Mouse (Mus musculus): Measurements from ENCODE around the gene Cinp. TPM values are rescaled to one million over a fixed set of nuclear protein-coding genes. Genes with fewer than 3 reads are reported as not detected.
"Not testable (repeated sequence)": the region's sequence is repeated elsewhere in the genome, so short reads cannot be mapped to it uniquely, and the experiment has no call there.

Gene Cinp
- polyA plus RNA-seq, 1 experiment from 2014 or later, result 87.1 TPM

GRCm38 (mm10) chr12:110865989-110866388, 23.0 kb downstream of the Cinp start:
- Histone ChIP-seq H3K27me3 (replicated peaks; ENCODE audit: control insufficient read depth, insufficient read depth, low read length) (no peaks in the 10 kb centered on the region), H3K9ac (replicated peaks; ENCODE audit: low read depth, low read length) (no peak overlapping the region), H3K27ac (ENCODE audit: low read length) (no peak overlapping the region), H3K4me1 (replicated peaks; ENCODE audit: control insufficient read depth, insufficient read depth, low read length) (no peaks in the 10 kb centered on the region), H3K4me2 (ENCODE audit: low read length) (no peak overlapping the region), H3K36me3 (ENCODE audit: control insufficient read depth, insufficient read depth) (peaks cover 13% of the 10 kb centered on the region; the same call in 1 of the 2 replicates), H3K4me3 (replicated peaks; ENCODE audit: low read length) (no peak overlapping the region), H3K9me3 (ENCODE audit: control insufficient read depth, low read length) (no peaks in the 10 kb centered on the region)
- ATAC-seq, result no peak
- 73% methylated on average over 10 of the region's 10 CpGs for WGBS

- WGBS, result 38% methylated on average over 6 of the region's 6 CpGs
- no peak overlapping the region for H3K4me2 ChIP-seq (ENCODE audit: low read length)
- H3K9me3 ChIP-seq (ENCODE audit: control insufficient read depth, low read length), result no peaks in the 10 kb centered on the region
- H3K9ac ChIP-seq (replicated peaks; ENCODE audit: low read depth, low read length), result no peak overlapping the region
- ATAC-seq, result no peak
- no peak overlapping the region for H3K4me3 ChIP-seq (replicated peaks; ENCODE audit: low read length)
- H3K27me3 ChIP-seq (replicated peaks; ENCODE audit: control insufficient read depth, insufficient read depth, low read length), result no peaks in the 10 kb centered on the region
- no peak overlapping the region for H3K27ac ChIP-seq (ENCODE audit: low read length)
- peaks cover 12% of the 10 kb centered on the region; the same call in 1 of the 2 replicates for H3K36me3 ChIP-seq (ENCODE audit: control insufficient read depth, insufficient read depth)
- H3K4me1 ChIP-seq (replicated peaks; ENCODE audit: control insufficient read depth, insufficient read depth, low read length), result no peaks in the 10 kb centered on the region
Measured at GRCm38 (mm10) chr12:110865571-110865970, 23.4 kb downstream of the Cinp start.

- H3K4me2 ChIP-seq (ENCODE audit: low read length), result no peak overlapping the region
- H3K36me3 ChIP-seq (ENCODE audit: control insufficient read depth, insufficient read depth), result peaks cover 12% of the 10 kb centered on the region; the same call in 1 of the 2 replicates
- H3K27ac ChIP-seq (ENCODE audit: low read length), result no peak overlapping the region
- no peak for ATAC-seq
- no peaks in the 10 kb centered on the region for H3K27me3 ChIP-seq (replicated peaks; ENCODE audit: control insufficient read depth, insufficient read depth, low read length)
- H3K4me1 ChIP-seq (replicated peaks; ENCODE audit: control insufficient read depth, insufficient read depth, low read length), result no peaks in the 10 kb centered on the region
- no peak overlapping the region for H3K4me3 ChIP-seq (replicated peaks; ENCODE audit: low read length)
- H3K9ac ChIP-seq (replicated peaks; ENCODE audit: low read depth, low read length), result no peak overlapping the region
- WGBS, result 95% methylated on average over 6 of the region's 6 CpGs
- H3K9me3 ChIP-seq (ENCODE audit: control insufficient read depth, low read length), result no peaks in the 10 kb centered on the region
Measured at GRCm38 (mm10) chr12:110864008-110864407, 24.9 kb downstream of the Cinp start.

GRCm38 (mm10) chr12:110861256-110861655, 27.7 kb downstream of the Cinp start:
- Histone ChIP-seq H3K4me2 (ENCODE audit: low read length) (no peak overlapping the region), H3K4me3 (replicated peaks; ENCODE audit: low read length) (no peak overlapping the region), H3K27ac (ENCODE audit: low read length) (no peak overlapping the region), H3K36me3 (ENCODE audit: control insufficient read depth, insufficient read depth) (peaks cover 2% of the 10 kb centered on the region; the same call in 1 of the 2 replicates), H3K27me3 (replicated peaks; ENCODE audit: control insufficient read depth, insufficient read depth, low read length) (no peaks in the 10 kb centered on the region), H3K9me3 (ENCODE audit: control insufficient read depth, low read length) (no peaks in the 10 kb centered on the region), H3K9ac (replicated peaks; ENCODE audit: low read depth, low read length) (no peak overlapping the region), H3K4me1 (replicated peaks; ENCODE audit: control insufficient read depth, insufficient read depth, low read length) (no peaks in the 10 kb centered on the region)
- 61% methylated on average over 7 of the region's 7 CpGs for WGBS
- ATAC-seq, result no peak

- Histone ChIP-seq H3K9ac (replicated peaks; ENCODE audit: low read depth, low read length) (no peak overlapping the region), H3K36me3 (ENCODE audit: control insufficient read depth, insufficient read depth) (peaks cover 7% of the 10 kb centered on the region), H3K4me3 (replicated peaks; ENCODE audit: low read length) (no peak overlapping the region), H3K9me3 (ENCODE audit: control insufficient read depth, low read length) (no peaks in the 10 kb centered on the region), H3K4me1 (replicated peaks; ENCODE audit: control insufficient read depth, insufficient read depth, low read length) (no peaks in the 10 kb centered on the region), H3K27ac (ENCODE audit: low read length) (no peak overlapping the region), H3K27me3 (replicated peaks; ENCODE audit: control insufficient read depth, insufficient read depth, low read length) (no peaks in the 10 kb centered on the region), H3K4me2 (ENCODE audit: low read length) (no peak overlapping the region)
- no peak for ATAC-seq
Measured at GRCm38 (mm10) chr12:110860293-110860692, 28.7 kb downstream of the Cinp start.

GRCm38 (mm10) chr12:110858681-110859080, 30.3 kb downstream of the Cinp start:
- H3K9me3 ChIP-seq (ENCODE audit: control insufficient read depth, low read length); H3K4me2 ChIP-seq (ENCODE audit: low read length); H3K36me3 ChIP-seq (ENCODE audit: control insufficient read depth, insufficient read depth); H3K4me3 ChIP-seq (replicated peaks; ENCODE audit: low read length); H3K9ac ChIP-seq (replicated peaks; ENCODE audit: low read depth, low read length); ATAC-seq; H3K4me1 ChIP-seq (replicated peaks; ENCODE audit: control insufficient read depth, insufficient read depth, low read length); H3K27ac ChIP-seq (ENCODE audit: low read length); H3K27me3 ChIP-seq (replicated peaks; ENCODE audit: control insufficient read depth, insufficient read depth, low read length): not testable (repeated sequence)
- 95% methylated on average over 15 of the region's 15 CpGs for WGBS

GRCm38 (mm10) chr12:110857196-110857595, 31.7 kb downstream of the Cinp start:
- H3K36me3 ChIP-seq (ENCODE audit: control insufficient read depth, insufficient read depth), result peaks cover 7% of the 10 kb centered on the region
- no peak overlapping the region for H3K9ac ChIP-seq (replicated peaks; ENCODE audit: low read depth, low read length)
- no peaks in the 10 kb centered on the region for H3K27me3 ChIP-seq (replicated peaks; ENCODE audit: control insufficient read depth, insufficient read depth, low read length)
- H3K27ac ChIP-seq (ENCODE audit: low read length), result no peak overlapping the region
- H3K4me1 ChIP-seq (replicated peaks; ENCODE audit: control insufficient read depth, insufficient read depth, low read length), result no peaks in the 10 kb centered on the region
- H3K4me2 ChIP-seq (ENCODE audit: low read length), result no peak overlapping the region
- 83% methylated on average over 7 of the region's 7 CpGs for WGBS
- no peak for ATAC-seq
- no peaks in the 10 kb centered on the region for H3K9me3 ChIP-seq (ENCODE audit: control insufficient read depth, low read length)
- H3K4me3 ChIP-seq (replicated peaks; ENCODE audit: low read length), result no peak overlapping the region

- H3K27me3 ChIP-seq (replicated peaks; ENCODE audit: control insufficient read depth, insufficient read depth, low read length), result no peaks in the 10 kb centered on the region
- peaks cover 9% of the 10 kb centered on the region for H3K4me1 ChIP-seq (replicated peaks; ENCODE audit: control insufficient read depth, insufficient read depth, low read length)
- 89% methylated on average over 32 of the region's 32 CpGs for WGBS
- H3K4me2 ChIP-seq (ENCODE audit: low read length), result no peak overlapping the region
- no peak overlapping the region for H3K27ac ChIP-seq (ENCODE audit: low read length)
- no peak for ATAC-seq
- H3K9me3 ChIP-seq (ENCODE audit: control insufficient read depth, low read length), result no peaks in the 10 kb centered on the region
- H3K4me3 ChIP-seq (replicated peaks; ENCODE audit: low read length), result no peak overlapping the region
- H3K9ac ChIP-seq (replicated peaks; ENCODE audit: low read depth, low read length), result no peak overlapping the region
- peaks cover 7% of the 10 kb centered on the region for H3K36me3 ChIP-seq (ENCODE audit: control insufficient read depth, insufficient read depth)
Measured at GRCm38 (mm10) chr12:110854786-110855737, 33.9 kb downstream of the Cinp start.

- H3K4me3 ChIP-seq (replicated peaks; ENCODE audit: low read length), result no peak overlapping the region
Measured at GRCm38 (mm10) chr12:110851923-110852322, 37.0 kb downstream of the Cinp start.

More at GRCm38 (mm10) chr12:110851923-110852322, 37.0 kb downstream of the Cinp start:
- Histone ChIP-seq H3K4me1 (replicated peaks; ENCODE audit: control insufficient read depth, insufficient read depth, low read length) (peaks cover 9% of the 10 kb centered on the region), H3K9me3 (ENCODE audit: control insufficient read depth, low read length) (no peaks in the 10 kb centered on the region), H3K27me3 (replicated peaks; ENCODE audit: control insufficient read depth, insufficient read depth, low read length) (no peaks in the 10 kb centered on the region; the same call in 1 of the 2 replicates), H3K4me2 (ENCODE audit: low read length) (no peak overlapping the region), H3K36me3 (ENCODE audit: control insufficient read depth, insufficient read depth) (peaks cover 7% of the 10 kb centered on the region), H3K9ac (replicated peaks; ENCODE audit: low read depth, low read length) (no peak overlapping the region), H3K27ac (ENCODE audit: low read length) (no peak overlapping the region)
- ATAC-seq, result no peak
- 85% methylated on average over 1 of the region's 1 CpGs for WGBS
